Mouse (Mus musculus): ENCODE measurements around the gene Gstm6. TPM values are rescaled to one million over a fixed set of nuclear protein-coding genes. Genes with fewer than 3 reads are reported as not detected.
"Not testable (repeated sequence)": the region's sequence is repeated elsewhere in the genome, so short reads cannot be mapped to it uniquely, and the experiment has no call there.

Gstm6 gene
- polyA plus RNA-seq, 1 experiment from 2014 or later, result 7.4 TPM

DNA sequence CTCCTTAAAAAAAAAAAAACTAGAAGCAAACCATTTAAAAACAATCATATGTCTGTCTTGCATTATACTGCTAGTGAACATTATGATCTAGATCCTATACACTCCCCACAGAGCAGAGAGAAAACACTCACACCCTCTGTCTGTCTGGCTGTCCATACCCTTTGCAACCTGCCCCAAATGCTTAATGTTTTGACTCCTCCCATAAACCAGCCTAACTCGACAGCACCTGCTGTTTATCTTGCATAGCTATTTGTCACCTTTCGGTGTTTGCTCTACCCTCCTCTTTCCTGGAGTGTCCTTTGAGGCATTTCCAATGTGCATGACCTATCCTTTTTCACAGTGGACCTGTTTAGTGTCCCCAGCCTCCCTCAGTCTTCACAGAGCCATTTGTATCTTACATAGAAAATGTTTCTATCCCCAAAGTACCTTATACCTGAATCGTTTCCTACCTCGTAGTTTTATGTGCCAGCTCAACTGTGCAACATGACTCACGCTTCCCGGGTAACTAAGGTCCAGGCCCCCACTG lies 48.3 kb downstream of the Gstm6 start:
- Histone ChIP-seq H3K9ac (replicated peaks; ENCODE audit: low read depth, low read length) (peak overlapping the region; percentile 82), H3K4me1 (ENCODE audit: control insufficient read depth, insufficient read depth, low read length) (peaks cover 5% of the 10 kb centered on the region; the same call in 1 of the 2 replicates), H3K9me3 (ENCODE audit: control insufficient read depth, low read length) (no peaks in the 10 kb centered on the region), H3K27ac (ENCODE audit: low read depth, low read length) (no peak overlapping the region), H3K36me3 (ENCODE audit: control insufficient read depth, insufficient read depth, low read length) (no peaks in the 10 kb centered on the region), H3K4me2 (ENCODE audit: low read depth, low read length) (peak overlapping the region; percentile 89), H3K4me3 (ENCODE audit: low read depth, low read length) (peak overlapping the region; percentile 74), H3K27me3 (ENCODE audit: control insufficient read depth, insufficient read depth, low read length) (no peaks in the 10 kb centered on the region)
- ATAC-seq (ENCODE audit: low read depth), result peak; percentile 45
- 12% methylated on average over 6 of the region's 6 CpGs for WGBS

DNA sequence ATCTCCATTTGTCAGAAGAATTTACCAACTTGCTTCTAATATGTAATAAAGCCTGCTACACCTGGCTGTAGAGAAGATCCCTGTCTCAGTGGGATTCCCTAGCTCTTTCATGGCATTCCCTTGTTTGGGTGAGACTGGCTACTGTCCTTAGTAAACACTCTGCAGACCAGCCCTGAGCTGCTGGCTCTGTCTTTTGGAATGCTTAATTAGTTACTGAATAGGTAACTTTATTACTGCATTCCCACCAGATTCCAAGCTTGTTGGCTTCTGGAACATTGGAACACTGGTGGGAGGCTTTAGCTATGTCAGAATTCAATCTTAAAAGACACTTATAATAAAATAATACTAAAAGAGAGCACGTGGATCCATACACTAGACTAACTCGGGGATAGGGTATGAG lies 54.3 kb downstream of the Gstm6 start:
- not testable (repeated sequence) for H3K4me2 ChIP-seq (ENCODE audit: low read depth, low read length); H3K4me1 ChIP-seq (ENCODE audit: control insufficient read depth, insufficient read depth, low read length); H3K4me3 ChIP-seq (ENCODE audit: low read depth, low read length); H3K27ac ChIP-seq (ENCODE audit: low read depth, low read length); H3K9me3 ChIP-seq (ENCODE audit: control insufficient read depth, low read length); ATAC-seq (ENCODE audit: low read depth); H3K27me3 ChIP-seq (ENCODE audit: control insufficient read depth, insufficient read depth, low read length); H3K36me3 ChIP-seq (ENCODE audit: control insufficient read depth, insufficient read depth, low read length); H3K9ac ChIP-seq (replicated peaks; ENCODE audit: low read depth, low read length)
- 85% methylated on average over 2 of the region's 2 CpGs for WGBS

Other genes with a start within 250 kb of the Gstm6 start
- gene Ahcyl1, start 247.2 kb downstream of the Gstm6 start, polyA plus RNA-seq (2014; fragmentation: Nextera tagmentation; extraction: Ambion mirVana), result 137 and 142 TPM in 2 replicates
- 6.3 and 9.3 TPM in 2 replicates for gene Csf1, start 183.3 kb downstream of the Gstm6 start, polyA plus RNA-seq (2014; fragmentation: Nextera tagmentation; extraction: Ambion mirVana)
- gene Eps8l3, start 66.5 kb downstream of the Gstm6 start, polyA plus RNA-seq (2014; fragmentation: Nextera tagmentation; extraction: Ambion mirVana), result not detected in 2 replicates
- 261 and 263 TPM in 2 replicates for gene Gstm5, start 47.9 kb downstream of the Gstm6 start, polyA plus RNA-seq (2014; fragmentation: Nextera tagmentation; extraction: Ambion mirVana)
- gene Gstm7, start 11.9 kb downstream of the Gstm6 start, polyA plus RNA-seq (2014; fragmentation: Nextera tagmentation; extraction: Ambion mirVana), result 69.3 and 70.4 TPM in 2 replicates
- not detected in 2 replicates for gene Gstm3, start 25.5 kb upstream of the Gstm6 start, polyA plus RNA-seq (2014; fragmentation: Nextera tagmentation; extraction: Ambion mirVana)
- gene Gstm2, start 42.7 kb upstream of the Gstm6 start, polyA plus RNA-seq (2014; fragmentation: Nextera tagmentation; extraction: Ambion mirVana), result 1.2 and 6.6 TPM in 2 replicates
- 123 and 186 TPM in 2 replicates for gene Gstm1, start 74.2 kb upstream of the Gstm6 start, polyA plus RNA-seq (2014; fragmentation: Nextera tagmentation; extraction: Ambion mirVana)
- 17.7 and 18.6 TPM in 2 replicates for gene Gstm4, start 101.1 kb upstream of the Gstm6 start, polyA plus RNA-seq (2014; fragmentation: Nextera tagmentation; extraction: Ambion mirVana)
- 51.7 and 53.5 TPM in 2 replicates for gene Ampd2, start 142.9 kb upstream of the Gstm6 start, polyA plus RNA-seq (2014; fragmentation: Nextera tagmentation; extraction: Ambion mirVana)
- 0.24 TPM in 1 of 2 replicates, not detected in the other for gene Gnat2, start 149.0 kb upstream of the Gstm6 start, polyA plus RNA-seq (2014; fragmentation: Nextera tagmentation; extraction: Ambion mirVana)
- gene Gnai3, start 202.4 kb upstream of the Gstm6 start, polyA plus RNA-seq (2014; fragmentation: Nextera tagmentation; extraction: Ambion mirVana), result 108 and 141 TPM in 2 replicates
- gene Gpr61, start 211.1 kb upstream of the Gstm6 start, polyA plus RNA-seq (2014; fragmentation: Nextera tagmentation; extraction: Ambion mirVana), result 2.7 and 4.5 TPM in 2 replicates
- 11.2 TPM in 2 replicates for gene Amigo1, start 242.6 kb upstream of the Gstm6 start, polyA plus RNA-seq (2014; fragmentation: Nextera tagmentation; extraction: Ambion mirVana)

Data from neural tube, embryonic 14.5 days (tissue).